ENCODE assay signal across 10 mouse cellular contexts in genomic region chr9:111689146-111689545, GRCm38 (mm10). TPM values are rescaled to one million over a fixed set of nuclear protein-coding genes. Genes with fewer than 3 reads are reported as not detected.
DNase-seq lines count a peak whose midpoint lies in the region; ATAC-seq and TF ChIP-seq lines count a peak whose summit lies in the region.
"Had no signal": no experiment of that assay in that cellular context is flagged by ENCODE, and none has a peak within 500 bp of the region (broad histone marks: within the 10 kb centered on the region; RNA-seq: fewer than 3 reads in every experiment).

No protein-coding gene starts in this region.

- intact Hi-C loops in left cerebral cortex, adult 2 months (cut with DNase I) = no loop called here

- H3K4me1 ChIP-seq in limb, embryonic 12.5 days (replicated peaks) = peaks cover 11% of the 10 kb centered on the region; the same call in 1 of the 2 replicates
- H3K4me1 ChIP-seq in limb, embryonic 10.5 days = peaks cover 13% of the 10 kb centered on the region
- no peaks in the 10 kb centered on the region for H3K4me1 ChIP-seq in kidney, adult 2 months (ENCODE audit: control insufficient read depth, insufficient read depth, low read length)

- DNase-seq in limb, embryonic 10.5 days (ENCODE audit: low spot score) = no peak
- peak; percentile 25 to 48 for DNase-seq in frontal cortex, postnatal 25 days (ENCODE audit: low spot score in 2 of 2)
- DNase-seq in left cerebral cortex, adult 2 months (ENCODE audit: extremely low spot score in 1 of 2, low spot score in 2 of 2) = peak; percentile 59 to 61
- peak; percentile 41 for DNase-seq in right cerebral cortex, postnatal 25 days
- no peak for DNase-seq in kidney, adult 2 months
- DNase-seq: kidney, adult 11 months; thymus, postnatal 14 days had no signal

- no peak overlapping the region for H3K9ac ChIP-seq in limb, embryonic 12.5 days (replicated peaks)
- H3K9ac ChIP-seq: lung, embryonic 15.5 days had no signal

- no peaks in the 10 kb centered on the region for H3K36me3 ChIP-seq in limb, embryonic 12.5 days
- no peaks in the 10 kb centered on the region for H3K36me3 ChIP-seq in limb, embryonic 10.5 days
- no peaks in the 10 kb centered on the region for H3K36me3 ChIP-seq in kidney, adult 2 months (ENCODE audit: control insufficient read depth, insufficient read depth, low read length)
- H3K36me3 ChIP-seq: lung, embryonic 15.5 days had no signal

- H3K4me3 ChIP-seq in limb, embryonic 12.5 days (replicated peaks) = peak overlapping the region; percentile 62; the same call in 1 of the 2 replicates
- no peak overlapping the region for H3K4me3 ChIP-seq in limb, embryonic 10.5 days
- no peak overlapping the region for H3K4me3 ChIP-seq in left cerebral cortex, adult 2 months
- H3K4me3 ChIP-seq in kidney, adult 2 months (ENCODE audit: insufficient read depth, low read depth, low read length) = no peak overlapping the region

- no peak for ATAC-seq in limb, embryonic 12.5 days (ENCODE audit: insufficient number of reproducible peaks, insufficient read depth, low FRiP score, low TSS enrichment, low read depth)
- no peak for ATAC-seq in inflammation-experienced regulatory T-cells, adult 6 months

- peak overlapping the region; percentile 97 for H3K4me2 ChIP-seq in limb, embryonic 12.5 days

- no peak for TF ChIP-seq CTCF in left cerebral cortex, adult 2 months (IDR thresholded peaks at IDR 0.05)
- no peak for TF ChIP-seq CTCF in kidney, adult 2 months (conservative IDR thresholded peaks at IDR 0.05; ENCODE audit: insufficient read depth, insufficient read length, low read depth, low read length)

- H3K27ac ChIP-seq in limb, embryonic 12.5 days = no peak overlapping the region
- no peak overlapping the region for H3K27ac ChIP-seq in limb, embryonic 10.5 days
- no peak overlapping the region for H3K27ac ChIP-seq in left cerebral cortex, adult 2 months
- no peak overlapping the region for H3K27ac ChIP-seq in kidney, adult 2 months (ENCODE audit: insufficient read depth, low read depth, low read length)
- H3K27ac ChIP-seq: lung, embryonic 15.5 days had no signal

- H3K9me3 ChIP-seq in limb, embryonic 12.5 days = no peaks in the 10 kb centered on the region
- H3K9me3 ChIP-seq in limb, embryonic 10.5 days (replicated peaks) = no peaks in the 10 kb centered on the region
- H3K9me3 ChIP-seq: lung, embryonic 15.5 days had no signal

- H3K27me3 ChIP-seq in limb, embryonic 12.5 days = peaks cover 22% of the 10 kb centered on the region
- peaks cover 44% of the 10 kb centered on the region for H3K27me3 ChIP-seq in limb, embryonic 10.5 days (ENCODE audit: low read depth, poor library complexity, severe bottlenecking)
- 0 out of 2 replicates have a peak, but pooled peaks cover 1% of the 10 kb centered on the region for H3K27me3 ChIP-seq in kidney, adult 2 months (replicated peaks; ENCODE audit: control insufficient read depth, insufficient read depth, low read length)

- TF ChIP-seq POLR2A in kidney, adult 2 months (IDR thresholded peaks at IDR 0.05; ENCODE audit: low read depth, low read length) = no peak

- WGBS in limb, embryonic 12.5 days = 73% methylated on average over 11 of the region's 11 CpGs
- WGBS in limb, embryonic 10.5 days = 85% methylated on average over 11 of the region's 11 CpGs
- WGBS in kidney, adult 2 months = 69% methylated on average over 11 of the region's 11 CpGs

RNA-seq across cellular contexts. Expression of gene Stac, which starts 1.0 kb away (rescaled TPM):
- 4.7 and 5.1 TPM in 2 replicates for polyA plus RNA-seq in limb, embryonic 12.5 days (2016; fragmentation: Nextera tagmentation; extraction: Ambion mirVana)
- polyA plus RNA-seq in limb, embryonic 10.5 days (2016; fragmentation: Nextera tagmentation; extraction: Ambion mirVana) = 0.59 and 0.99 TPM in 2 replicates
- 1 to 10 TPM; 1.4 to 3.0 TPM for total RNA-seq in left cerebral cortex, adult 2 months (2021)
- polyA plus RNA-seq in inflammation-experienced regulatory T-cells, adult 6 months (2017; shearing (Covaris generic)) = not detected
- 0.39 and 0.77 TPM in 2 replicates for polyA plus RNA-seq in kidney, adult 2 months (2012; rRNA removed)

Comparison
In these comparisons a context has a peak if more than half of its experiments do, and no peak if none do; other contexts are left out.
1. DNase-seq: peak in frontal cortex, postnatal 25 days (2 of 2), left cerebral cortex, adult 2 months (2 of 2) and right cerebral cortex, postnatal 25 days (single experiment); none in limb, embryonic 10.5 days (single experiment) and kidney, adult 2 months (single experiment).